Mouse (Mus musculus) E14TG2a.4 (cell line): ENCODE measurements around the gene Kbtbd12.

ENCODE experiments used
- H3K27me3 ChIP-seq: 2 replicates; pipeline ENCODE4 v1.6.1; 2014; ENCODE audit warnings: low read length, control low read depth; ENCODE audit not compliant: insufficient read depth
- H3K36me3 ChIP-seq: 2 replicates; pipeline ENCODE4 v1.6.1; 2014; ENCODE audit warnings: low read length, control low read depth; ENCODE audit not compliant: insufficient read depth
- H3K4me1 ChIP-seq: replicated peaks from 2 replicates; pipeline ENCODE4 v1.6.1; 2014; ENCODE audit warnings: low read depth, low read length, control low read depth
- H3K4me3 ChIP-seq: replicated peaks from 2 replicates; pipeline ENCODE4 v1.5.1; 2014; ENCODE audit warnings: mild to moderate bottlenecking, low read length
- H3K9me3 ChIP-seq: 2 replicates; pipeline ENCODE4 v1.6.1; 2014; ENCODE audit warnings: low read length, control low read depth
- CTCF ChIP-seq: conservative IDR thresholded peaks from 2 replicates; pipeline ENCODE4 v1.5.1; 2014; ENCODE audit warnings: low read length
- NANOG ChIP-seq: IDR thresholded peaks from 2 replicates; pipeline ENCODE4 v1.6.1; 2014; ENCODE audit warnings: borderline replicate concordance, low read length, mixed read lengths
- POU5F1 ChIP-seq: IDR thresholded peaks from 2 replicates; pipeline ENCODE4 v1.6.1; 2014; ENCODE audit warnings: low read length, borderline replicate concordance

The Kbtbd12 gene

GRCm38 (mm10) chr6:88647564-88648295 is 10.0 kb upstream of the Kbtbd12 start:
- Histone ChIP-seq H3K36me3 (no peaks in the 10 kb centered on the region), H3K4me1 (peaks cover 22% of the 10 kb centered on the region), H3K4me3 (no peak overlapping the region), H3K27me3 (peaks cover 3% of the 10 kb centered on the region; the same call in 1 of the 2 replicates), H3K9me3 (no peaks in the 10 kb centered on the region)
- TF ChIP-seq POU5F1 (no peak), CTCF (no peak), NANOG (no peak)

- TF ChIP-seq POU5F1 (no peak), CTCF (no peak), NANOG (no peak)
- Histone ChIP-seq H3K9me3 (no peaks in the 10 kb centered on the region), H3K27me3 (peaks cover 5% of the 10 kb centered on the region), H3K4me1 (peaks cover 19% of the 10 kb centered on the region), H3K36me3 (no peaks in the 10 kb centered on the region), H3K4me3 (no peak overlapping the region)
Observed at GRCm38 (mm10) chr6:88644786-88645185, 7.0 kb upstream of the Kbtbd12 start.

- Histone ChIP-seq H3K36me3 (no peaks in the 10 kb centered on the region), H3K4me1 (peaks cover 22% of the 10 kb centered on the region), H3K9me3 (peaks cover 9% of the 10 kb centered on the region), H3K4me3 (no peak overlapping the region), H3K27me3 (peaks cover 11% of the 10 kb centered on the region)
- TF ChIP-seq CTCF (no peak), POU5F1 (no peak), NANOG (no peak)
Observed at GRCm38 (mm10) chr6:88641346-88641920, 3.7 kb upstream of the Kbtbd12 start.

- H3K9me3 ChIP-seq: peaks cover 9% of the 10 kb centered on the region
- H3K27me3 ChIP-seq: peaks cover 11% of the 10 kb centered on the region
Observed at GRCm38 (mm10) chr6:88640331-88640730, 2.6 kb upstream of the Kbtbd12 start.

GRCm38 (mm10) chr6:88639921-88640320 is 2.2 kb upstream of the Kbtbd12 start:
- TF ChIP-seq CTCF: no peak
- no peak for TF ChIP-seq NANOG
- TF ChIP-seq POU5F1: no peak

More at GRCm38 (mm10) chr6:88640331-88640730, 2.6 kb upstream of the Kbtbd12 start:
- TF ChIP-seq POU5F1 (no peak), CTCF (no peak), NANOG (no peak)
- Histone ChIP-seq H3K4me3 (no peak overlapping the region), H3K36me3 (no peaks in the 10 kb centered on the region), H3K4me1 (peaks cover 22% of the 10 kb centered on the region)

GRCm38 (mm10) chr6:88639372-88639920 is 1.7 kb upstream of the Kbtbd12 start:
- TF ChIP-seq NANOG (no peak), POU5F1 (no peak), CTCF (no peak)
- Histone ChIP-seq H3K36me3 (no peaks in the 10 kb centered on the region), H3K9me3 (peaks cover 12% of the 10 kb centered on the region), H3K4me1 (peaks cover 14% of the 10 kb centered on the region), H3K27me3 (peaks cover 16% of the 10 kb centered on the region), H3K4me3 (no peak overlapping the region)

More at GRCm38 (mm10) chr6:88639921-88640320, 2.2 kb upstream of the Kbtbd12 start:
- H3K36me3 ChIP-seq: no peaks in the 10 kb centered on the region
- H3K4me1 ChIP-seq: peaks cover 19% of the 10 kb centered on the region
- H3K9me3 ChIP-seq: peaks cover 11% of the 10 kb centered on the region
- H3K4me3 ChIP-seq: no peak overlapping the region
- peaks cover 11% of the 10 kb centered on the region for H3K27me3 ChIP-seq

GRCm38 (mm10) chr6:88638917-88639316 is 1.2 kb upstream of the Kbtbd12 start:
- Histone ChIP-seq H3K4me3 (no peak overlapping the region), H3K36me3 (no peaks in the 10 kb centered on the region), H3K27me3 (peaks cover 20% of the 10 kb centered on the region), H3K4me1 (peaks cover 13% of the 10 kb centered on the region), H3K9me3 (peaks cover 12% of the 10 kb centered on the region)
- TF ChIP-seq NANOG: no peak
- no peak for TF ChIP-seq POU5F1
- TF ChIP-seq CTCF: no peak

GRCm38 (mm10) chr6:88635881-88636754 is 1.6 kb downstream of the Kbtbd12 start:
- no peak for TF ChIP-seq NANOG
- TF ChIP-seq CTCF: no peak
- no peak for TF ChIP-seq POU5F1
- no peaks in the 10 kb centered on the region for H3K36me3 ChIP-seq
- peaks cover 23% of the 10 kb centered on the region for H3K27me3 ChIP-seq
- peaks cover 13% of the 10 kb centered on the region for H3K4me1 ChIP-seq
- peaks cover 12% of the 10 kb centered on the region for H3K9me3 ChIP-seq
- H3K4me3 ChIP-seq: no peak overlapping the region
